Mouse (Mus musculus) liver, embryonic 11.5 days (tissue): ENCODE results near the gene Zfp341. TPM values are rescaled to one million over a fixed set of nuclear protein-coding genes. Genes with fewer than 3 reads are reported as not detected.

Experiments
- ATAC-seq: fragments of 200-750 bp; cut with Nextera tagmentation; replicated peaks from 2 replicates; pipeline ENCODE4 v1.8.0; 2017; ENCODE audit warnings: moderate number of reproducible peaks, mild to moderate bottlenecking, moderate TSS enrichment, moderate library complexity; ENCODE audit not compliant: low FRiP score
- DNase-seq: peaks from one replicate; pipeline ENCODE4 v3.0.0-alpha.2; 2017; ENCODE audit warnings: low spot score
- H3K27ac ChIP-seq: fragments of 300-500 bp; sonication (generic); 2 replicates; pipeline ENCODE4 v1.5.1; 2014; ENCODE audit warnings: mild to moderate bottlenecking, low read depth, low read length, control low read depth
- H3K27me3 ChIP-seq: fragments of 300-500 bp; sonication (generic); replicated peaks from 2 replicates; pipeline ENCODE4 v1.6.1; 2014; ENCODE audit warnings: low read length, mixed read lengths; ENCODE audit not compliant: control insufficient read depth, insufficient read depth
- H3K36me3 ChIP-seq: fragments of 300-500 bp; sonication (generic); 2 replicates; pipeline ENCODE4 v1.6.1; 2014; ENCODE audit warnings: mild to moderate bottlenecking, low read length, moderate library complexity, mixed read lengths; ENCODE audit not compliant: control insufficient read depth, insufficient read depth
- H3K4me1 ChIP-seq: fragments of 300-500 bp; sonication (generic); replicated peaks from 2 replicates; pipeline ENCODE4 v1.6.1; 2014; ENCODE audit warnings: low read length, mixed read lengths; ENCODE audit not compliant: control insufficient read depth, insufficient read depth
- H3K4me2 ChIP-seq: fragments of 300-500 bp; sonication (generic); 2 replicates; pipeline ENCODE4 v1.6.1; 2014; ENCODE audit warnings: mild to moderate bottlenecking, control low read depth, moderate library complexity
- H3K4me3 ChIP-seq: fragments of 300-500 bp; sonication (generic); 2 replicates; pipeline ENCODE4 v1.5.1; 2014; ENCODE audit warnings: low read depth, low read length, control low read depth
- H3K9ac ChIP-seq: fragments of 300-500 bp; sonication (generic); 2 replicates; pipeline ENCODE4 v1.6.1; 2014; ENCODE audit warnings: low read depth, low read length, control low read depth
- H3K9me3 ChIP-seq: fragments of 300-500 bp; sonication (generic); 2 replicates; pipeline ENCODE4 v1.6.1; 2016; ENCODE audit warnings: low read length, inconsistent platforms, mixed read lengths; ENCODE audit not compliant: control insufficient read depth
- WGBS: fragments of 180-500 bp; shearing (Covaris S2); extraction: QIAGEN DNeasy Blood & Tissue Kit; methylation state at CpG from one replicate; pipeline ENCODE4 v1.1.7; 2014; 5-methylcytosine and 5-hydroxymethylcytosine counted together
- polyA plus RNA-seq: library from polyadenylated mRNA; unstranded; fragments of >200 nt; fragmentation: Nextera tagmentation; extraction: Ambion mirVana; gene quantifications from 2 replicates; pipeline ENCODE4 v1.2.1, GENCODE M21; 2014

The Zfp341 gene
- polyA plus RNA-seq, 1 experiment from 2014 or later = 1.3 TPM

GRCm38 (mm10) chr2:154648086-154648485 lies 35.0 kb downstream of the Zfp341 start:
- Histone ChIP-seq H3K27ac (no peak overlapping the region), H3K36me3 (0 out of 2 replicates have a peak, but pooled peaks cover 2% of the 10 kb centered on the region), H3K4me2 (no peak overlapping the region), H3K4me1 (no peaks in the 10 kb centered on the region), H3K9ac (no peak overlapping the region), H3K9me3 (no peaks in the 10 kb centered on the region), H3K4me3 (no peak overlapping the region), H3K27me3 (no peaks in the 10 kb centered on the region)
- 28% methylated on average over 3 of the region's 3 CpGs for WGBS
- ATAC-seq (no peak), DNase-seq (no peak)

GRCm38 (mm10) chr2:154650404-154650803 lies 37.3 kb downstream of the Zfp341 start:
- no peak for ATAC-seq
- H3K27ac ChIP-seq = no peak overlapping the region
- H3K9me3 ChIP-seq = no peaks in the 10 kb centered on the region
- H3K4me3 ChIP-seq = no peak overlapping the region
- H3K9ac ChIP-seq = no peak overlapping the region
- DNase-seq = no peak
- 84% methylated on average over 3 of the region's 3 CpGs for WGBS
- 0 out of 2 replicates have a peak, but pooled peaks cover 2% of the 10 kb centered on the region for H3K36me3 ChIP-seq
- H3K27me3 ChIP-seq = no peaks in the 10 kb centered on the region
- H3K4me2 ChIP-seq = no peak overlapping the region
- no peaks in the 10 kb centered on the region for H3K4me1 ChIP-seq

GRCm38 (mm10) chr2:154651363-154651762 lies 38.3 kb downstream of the Zfp341 start, which contains the start of gene Chmp4b:
TSS of gene Chmp4b (plus strand) at chr2:154651705.
- Histone ChIP-seq H3K9ac (no peak within 1 kb of the TSS), H3K9me3 (no peaks in the 10 kb centered on the region), H3K36me3 (no peaks in the 10 kb centered on the region), H3K27ac (no peak within 1 kb of the TSS), H3K27me3 (no peaks in the 10 kb centered on the region), H3K4me2 (no peak within 1 kb of the TSS), H3K4me3 (no peak within 1 kb of the TSS), H3K4me1 (peaks cover 6% of the 10 kb centered on the region; the same call in 1 of the 2 replicates)
- DNase-seq = no peak
- 44% methylated on average over 8 of the region's 8 CpGs for WGBS
- no peak for ATAC-seq

DNA sequence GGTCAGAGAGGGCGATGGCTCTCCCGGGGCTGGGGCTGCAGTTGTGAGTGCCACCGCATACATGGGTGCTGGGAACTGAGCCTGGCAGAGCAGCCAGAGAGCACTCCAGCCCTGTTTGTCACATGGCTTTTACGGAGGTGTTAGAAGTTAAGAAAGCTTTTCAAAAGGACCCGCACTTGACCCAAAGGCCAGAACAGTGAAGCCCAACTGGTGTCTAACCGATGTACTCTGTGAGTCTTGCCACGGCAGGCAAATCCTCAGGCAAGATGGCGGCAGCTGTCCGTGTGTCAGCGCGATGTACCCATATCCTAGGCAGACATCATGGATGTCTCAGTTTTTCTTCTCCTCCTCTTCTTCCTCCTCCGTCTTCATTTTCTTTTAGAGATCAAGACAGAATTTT lies 41.9 kb downstream of the Zfp341 start:
- 94% methylated on average over 12 of the region's 12 CpGs for WGBS
- H3K9ac ChIP-seq = no peak overlapping the region
- H3K4me1 ChIP-seq = peaks cover 21% of the 10 kb centered on the region
- no peaks in the 10 kb centered on the region for H3K27me3 ChIP-seq
- H3K36me3 ChIP-seq = no peaks in the 10 kb centered on the region
- H3K9me3 ChIP-seq = no peaks in the 10 kb centered on the region
- DNase-seq = no peak
- no peak overlapping the region for H3K4me3 ChIP-seq
- no peak overlapping the region for H3K27ac ChIP-seq
- no peak for ATAC-seq
- H3K4me2 ChIP-seq = no peak overlapping the region

DNA sequence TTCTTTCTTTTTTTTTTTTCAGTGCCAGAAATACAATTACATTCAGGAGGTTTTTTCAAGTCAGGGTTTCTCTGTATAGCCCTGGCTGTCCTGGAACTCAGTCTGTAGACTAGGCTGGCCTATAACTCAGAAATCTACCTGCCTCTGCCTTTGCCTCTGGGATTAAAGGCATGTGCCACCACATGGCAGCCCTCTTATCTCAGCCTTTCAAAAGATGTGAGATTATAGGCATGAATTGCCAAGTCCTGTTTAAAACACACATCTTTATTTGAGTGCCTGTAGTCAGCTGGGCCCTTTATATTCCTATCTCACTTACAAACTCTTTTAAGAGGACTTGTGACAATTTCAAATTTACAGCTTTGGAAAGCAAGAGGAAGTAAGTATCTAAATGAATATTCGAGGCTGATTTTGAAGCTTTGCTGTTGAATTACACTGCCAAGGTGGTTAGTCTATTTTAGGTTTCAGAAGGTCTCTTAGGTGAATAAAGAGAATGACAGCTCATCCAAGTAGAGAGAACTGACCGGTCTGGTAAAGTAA lies 42.8 kb downstream of the Zfp341 start:
- 74% methylated on average over 2 of the region's 2 CpGs for WGBS
- ATAC-seq = no peak

GRCm38 (mm10) chr2:154656710-154657485 lies 43.8 kb downstream of the Zfp341 start:
- Histone ChIP-seq H3K4me1 (peaks cover 28% of the 10 kb centered on the region), H3K4me2 (peak overlapping the region; percentile 76), H3K9ac (peak overlapping the region; percentile 85), H3K36me3 (peaks cover 13% of the 10 kb centered on the region; the same call in 1 of the 2 replicates), H3K9me3 (no peaks in the 10 kb centered on the region), H3K27me3 (no peaks in the 10 kb centered on the region), H3K27ac (peak overlapping the region; percentile 83), H3K4me3 (peak overlapping the region; percentile 82)
- ATAC-seq = peak; percentile 99
- DNase-seq = peak; percentile 94
- under 1% methylated on average over 67 of the region's 67 CpGs for WGBS

More for the DNA sequence above, 42.8 kb downstream of the Zfp341 start:
- peak overlapping the region; percentile 62 for H3K4me2 ChIP-seq
- no peaks in the 10 kb centered on the region for H3K9me3 ChIP-seq
- peak overlapping the region; percentile 53; the same call in 1 of the 2 replicates for H3K9ac ChIP-seq
- H3K4me3 ChIP-seq = peak overlapping the region; percentile 82; the same call in 1 of the 2 replicates
- no peak for DNase-seq
- peaks cover 6% of the 10 kb centered on the region; the same call in 1 of the 2 replicates for H3K36me3 ChIP-seq
- H3K27ac ChIP-seq = peak overlapping the region; percentile 37; the same call in 1 of the 2 replicates
- H3K27me3 ChIP-seq = no peaks in the 10 kb centered on the region
- peaks cover 28% of the 10 kb centered on the region for H3K4me1 ChIP-seq

GRCm38 (mm10) chr2:154657486-154658237 lies 44.6 kb downstream of the Zfp341 start:
- Histone ChIP-seq H3K9ac (peak overlapping the region; percentile 85), H3K4me2 (peak overlapping the region; percentile 76), H3K27me3 (no peaks in the 10 kb centered on the region), H3K4me1 (peaks cover 28% of the 10 kb centered on the region), H3K27ac (peak overlapping the region; percentile 83), H3K9me3 (no peaks in the 10 kb centered on the region), H3K4me3 (peak overlapping the region; percentile 82), H3K36me3 (peaks cover 13% of the 10 kb centered on the region; the same call in 1 of the 2 replicates)
- peak; percentile 50 for DNase-seq
- WGBS = 3% methylated on average over 12 of the region's 12 CpGs
- ATAC-seq = peak; percentile 19; the same call in 1 of the 2 replicates

GRCm38 (mm10) chr2:154659070-154659469 lies 46.0 kb downstream of the Zfp341 start:
- 71% methylated on average over 4 of the region's 4 CpGs for WGBS
- ATAC-seq = no peak

More at GRCm38 (mm10) chr2:154659070-154659469, 46.0 kb downstream of the Zfp341 start:
- peak overlapping the region; percentile 82 for H3K4me3 ChIP-seq
- peak overlapping the region; percentile 32; the same call in 1 of the 2 replicates for H3K27ac ChIP-seq
- peak overlapping the region; percentile 26; the same call in 1 of the 2 replicates for H3K9ac ChIP-seq
- H3K4me1 ChIP-seq = peaks cover 28% of the 10 kb centered on the region
- H3K4me2 ChIP-seq = peak overlapping the region; percentile 76
- peaks cover 13% of the 10 kb centered on the region; the same call in 1 of the 2 replicates for H3K36me3 ChIP-seq
- H3K9me3 ChIP-seq = no peaks in the 10 kb centered on the region
- no peaks in the 10 kb centered on the region for H3K27me3 ChIP-seq
- DNase-seq = no peak
